Mouse (Mus musculus) lung, postnatal 0 days (tissue): ENCODE measurements around the gene Sfpq.

Experiments
- CTCF ChIP-seq: IDR thresholded peaks from 2 replicates; pipeline ENCODE4 v1.5.1; 2016; ENCODE audit warnings: antibody characterized with exemption, mild to moderate bottlenecking
- EP300 ChIP-seq: IDR thresholded peaks from 2 replicates; pipeline ENCODE4 v1.6.1; 2016; ENCODE audit warnings: antibody characterized with exemption, mild to moderate bottlenecking, control low read depth

DNA sequence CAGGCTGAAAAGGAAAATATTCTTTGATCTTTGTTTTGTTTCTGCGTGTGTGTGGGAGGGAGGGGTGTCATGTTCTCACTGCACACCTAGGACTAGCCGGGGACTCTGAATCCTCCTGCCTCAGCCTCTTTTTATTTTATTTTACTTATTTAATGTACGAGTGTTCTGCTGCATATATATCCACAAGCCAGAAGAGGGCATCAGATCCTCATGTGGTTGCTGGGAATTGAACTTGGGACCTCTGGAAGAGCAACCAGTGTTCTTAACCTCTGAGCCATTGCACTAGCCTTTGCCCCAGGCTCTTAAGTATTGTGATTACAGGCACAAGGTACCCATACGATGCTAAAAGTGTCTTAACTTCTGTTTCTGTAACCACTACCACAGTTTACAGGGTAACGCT lies 34.4 kb upstream of the Sfpq start:
- TF ChIP-seq CTCF = no peak
- TF ChIP-seq EP300 = no peak
